Mouse (Mus musculus): ENCODE results near the gene Drd2.

DNA sequence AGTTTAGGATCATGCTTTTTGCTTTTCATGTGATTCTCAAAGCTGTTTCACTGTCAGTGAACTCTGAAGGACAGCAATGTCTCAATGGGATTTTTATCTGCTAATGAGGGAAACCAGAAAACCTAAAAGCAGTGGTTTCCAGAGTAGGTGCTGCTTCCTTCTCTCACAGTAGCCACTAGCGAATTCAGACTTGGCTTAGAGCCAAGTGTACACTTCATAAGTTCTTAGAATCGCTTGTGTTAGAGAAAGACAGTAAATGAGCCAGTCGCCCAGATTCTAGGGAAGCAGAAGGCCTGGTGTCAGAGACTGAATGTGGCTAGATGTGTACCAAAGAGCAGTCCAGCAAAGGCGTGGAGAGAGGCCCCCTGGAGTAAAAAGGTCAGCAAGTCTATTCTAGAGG is 29.6 kb upstream of the Drd2 start:
- TF ChIP-seq CTCF (IDR thresholded peaks at IDR 0.05; ENCODE audit: low read depth) = no peak
- no peak for TF ChIP-seq EP300 (IDR thresholded peaks at IDR 0.05; ENCODE audit: low read depth)
